ENCODE assay signal across 8 mouse cellular contexts in genomic region chr17:43952661-43953534, GRCm38 (mm10).
A peak's percentile ranks its signal among the peaks of the same experiment; 100 is the strongest.
DNase-seq lines count a peak whose midpoint lies in the region; ATAC-seq and TF ChIP-seq lines count a peak whose summit lies in the region.
"Had no signal": no experiment of that assay in that cellular context is flagged by ENCODE, and none has a peak within 500 bp of the region (broad histone marks: within the 10 kb centered on the region; RNA-seq: fewer than 3 reads in every experiment).

No protein-coding gene starts in this region.

- peak; percentile 55; the same call in 1 of the 2 replicates for ATAC-seq in lung, embryonic 15.5 days (ENCODE audit: borderline replicate concordance, extremely low read depth, low FRiP score, low TSS enrichment)
- peak; percentile 47; the same call in 1 of the 2 replicates for ATAC-seq in common myeloid progenitor, adult 5-6 weeks (replicated peaks; ENCODE audit: low read depth, poor library complexity, severe bottlenecking)
- no peak for ATAC-seq in limb, embryonic 14.5 days (ENCODE audit: low FRiP score, low read depth)

- no peaks in the 10 kb centered on the region for H3K4me1 ChIP-seq in lung, embryonic 15.5 days
- peaks cover 4% of the 10 kb centered on the region; the same call in 1 of the 2 replicates for H3K4me1 ChIP-seq in limb, embryonic 14.5 days (ENCODE audit: control insufficient read depth, insufficient read depth, low read length)
- H3K4me1 ChIP-seq in small intestine, adult 2 months (ENCODE audit: control insufficient read depth, insufficient read depth, insufficient read length, low read length) = no peaks in the 10 kb centered on the region

- no peak for TF ChIP-seq CTCF in small intestine, adult 2 months (IDR thresholded peaks at IDR 0.05; ENCODE audit: extremely low read depth, insufficient read length, insufficient replicate concordance, low read depth, low read length)

- DNase-seq in lung, postnatal 25 days (ENCODE audit: low spot score) = no peak
- peak; percentile 6 for DNase-seq in heart, postnatal 4 days
- peak; percentile 7 for DNase-seq in limb, embryonic 14.5 days (ENCODE audit: low spot score)
- DNase-seq in ovary, postnatal 36 days (ENCODE audit: low spot score) = no peak

- H3K9me3 ChIP-seq in lung, embryonic 15.5 days = no peaks in the 10 kb centered on the region
- no peaks in the 10 kb centered on the region for H3K9me3 ChIP-seq in limb, embryonic 14.5 days (ENCODE audit: control insufficient read depth, low read length)

- no peak for TF ChIP-seq POLR2A in limb, embryonic 14.5 days (IDR thresholded peaks at IDR 0.05; ENCODE audit: borderline replicate concordance, extremely low read depth, insufficient read depth, insufficient read length)
- TF ChIP-seq POLR2A in small intestine, adult 2 months (IDR thresholded peaks at IDR 0.05; ENCODE audit: low read depth, low read length) = no peak

- H3K27me3 ChIP-seq in lung, embryonic 15.5 days = no peaks in the 10 kb centered on the region
- H3K27me3 ChIP-seq in limb, embryonic 14.5 days (ENCODE audit: control insufficient read depth, insufficient read depth, low read length) = no peaks in the 10 kb centered on the region
- H3K27me3 ChIP-seq in small intestine, adult 2 months (ENCODE audit: control insufficient read depth, insufficient read depth, low read length) = no peaks in the 10 kb centered on the region

- no peaks in the 10 kb centered on the region for H3K36me3 ChIP-seq in lung, embryonic 15.5 days
- H3K36me3 ChIP-seq in limb, embryonic 14.5 days (ENCODE audit: control insufficient read depth, insufficient read depth, low read length) = no peaks in the 10 kb centered on the region
- H3K36me3 ChIP-seq in small intestine, adult 2 months (ENCODE audit: control insufficient read depth, insufficient read depth, low read length) = no peaks in the 10 kb centered on the region

- WGBS in lung, embryonic 15.5 days = 27% methylated on average over 16 of the region's 17 CpGs
- WGBS in limb, embryonic 14.5 days = 22% methylated on average over 15 of the region's 17 CpGs
- WGBS in small intestine, adult 2 months = 13% methylated on average over 16 of the region's 17 CpGs

- H3K9ac ChIP-seq in lung, embryonic 15.5 days = no peak overlapping the region
- H3K9ac ChIP-seq in limb, embryonic 14.5 days (ENCODE audit: low read depth, low read length, severe bottlenecking) = peak overlapping the region; percentile 34; the same call in 1 of the 2 replicates
- H3K9ac ChIP-seq: liver, embryonic 14.5 days had no signal

- peak overlapping the region; percentile 34 for H3K4me2 ChIP-seq in lung, embryonic 15.5 days
- peak overlapping the region; percentile 41 for H3K4me2 ChIP-seq in limb, embryonic 14.5 days (replicated peaks; ENCODE audit: low read depth, low read length, severe bottlenecking)

- no peak overlapping the region for H3K4me3 ChIP-seq in lung, embryonic 15.5 days
- peak overlapping the region; percentile 13 for H3K4me3 ChIP-seq in limb, embryonic 14.5 days (replicated peaks; ENCODE audit: low read length)
- 0 out of 2 replicates have a peak overlapping the region, but pooled peaks have one; percentile 2 for H3K4me3 ChIP-seq in small intestine, adult 2 months (ENCODE audit: low read depth, low read length)

- H3K27ac ChIP-seq in lung, embryonic 15.5 days = no peak overlapping the region
- no peak overlapping the region for H3K27ac ChIP-seq in limb, embryonic 14.5 days (replicated peaks; ENCODE audit: low read depth, low read length)
- H3K27ac ChIP-seq in small intestine, adult 2 months (ENCODE audit: insufficient read depth, low read depth, low read length) = no peak overlapping the region
- H3K27ac ChIP-seq: liver, embryonic 14.5 days had no signal

Comparison
In these comparisons a context has a peak if more than half of its experiments do, and no peak if none do; other contexts are left out.
1. DNase-seq: peak in heart, postnatal 4 days (single experiment) and limb, embryonic 14.5 days (single experiment); none in lung, postnatal 25 days (single experiment) and ovary, postnatal 36 days (single experiment).